In genomic region chr1:150806864-150807263, GRCm38 (mm10) we compare ENCODE assay signal across 12 mouse cellular contexts.
"Had no signal": no experiment of that assay in that cellular context is flagged by ENCODE, and none has a peak within 500 bp of the region (broad histone marks: within the 10 kb centered on the region; RNA-seq: fewer than 3 reads in every experiment).

No protein-coding gene starts in this region.

- H3K4me1 ChIP-seq: limb, embryonic 10.5 days; liver, embryonic 15.5 days; stomach, embryonic 15.5 days had no signal

- DNase-seq: kidney, adult 8-10 months; kidney, postnatal 25 days; lung, embryonic 14.5 days; right cerebral cortex, postnatal 14 days; thymus, adult 2 months; thymus, postnatal 25 days had no signal

- H3K9me3 ChIP-seq: limb, embryonic 10.5 days; liver, embryonic 15.5 days; stomach, embryonic 15.5 days had no signal

- H3K9ac ChIP-seq: liver, embryonic 15.5 days; lung, embryonic 14.5 days; stomach, embryonic 15.5 days had no signal

- H3K4me3 ChIP-seq: left cerebral cortex, adult 2 months; limb, embryonic 10.5 days; liver, embryonic 15.5 days; stomach, embryonic 15.5 days had no signal

- H3K27me3 ChIP-seq: liver, embryonic 15.5 days; stomach, embryonic 15.5 days had no signal

- ATAC-seq: intestine, postnatal 0 days had no signal

- H3K27ac ChIP-seq: left cerebral cortex, adult 2 months; limb, embryonic 10.5 days; liver, embryonic 15.5 days; stomach, embryonic 15.5 days had no signal

- H3K36me3 ChIP-seq: liver, embryonic 15.5 days; stomach, embryonic 15.5 days had no signal

- H3K4me2 ChIP-seq: liver, embryonic 11.5 days; liver, embryonic 15.5 days; lung, embryonic 14.5 days; stomach, embryonic 15.5 days had no signal
